Mouse (Mus musculus): ENCODE results near the gene Dlgap4. TPM values are rescaled to one million over a fixed set of nuclear protein-coding genes. Genes with fewer than 3 reads are reported as not detected.

Dlgap4 gene
- polyA plus RNA-seq, 1 experiment from 2014 or later = 230 TPM

DNA sequence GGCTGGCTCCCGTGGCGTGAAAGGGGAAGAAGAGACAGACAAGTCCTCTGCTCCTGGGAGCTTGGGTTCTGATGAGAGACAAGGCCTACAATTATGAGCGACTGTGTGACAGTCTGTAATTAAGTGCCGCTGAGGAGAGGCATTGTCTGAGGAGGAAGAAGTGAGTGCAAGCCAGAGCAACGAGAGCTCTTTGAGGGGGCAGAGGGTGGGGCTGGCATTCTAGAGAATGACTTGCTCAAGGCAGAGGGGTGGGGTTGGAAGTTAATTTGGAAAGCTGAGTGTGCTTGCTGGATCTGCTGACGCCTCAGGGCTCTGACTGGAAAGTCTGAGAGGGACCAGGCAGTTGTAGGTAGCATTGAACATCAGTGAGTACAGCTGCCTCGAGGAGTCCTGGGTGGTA is 112.8 kb downstream of the Dlgap4 start:
- H3K9me3 ChIP-seq (ENCODE audit: control insufficient read depth, low read length) = no peaks in the 10 kb centered on the region
- 11% methylated on average over 7 of the region's 7 CpGs for WGBS
- ATAC-seq (ENCODE audit: low read depth) = no peak
- H3K27ac ChIP-seq (ENCODE audit: low read depth, low read length) = peak overlapping the region; percentile 52
- H3K27me3 ChIP-seq (ENCODE audit: control insufficient read depth, insufficient read depth, low read length) = no peaks in the 10 kb centered on the region
- 0 out of 2 replicates have a peak overlapping the region, but pooled peaks have one; percentile 1 for H3K9ac ChIP-seq (replicated peaks; ENCODE audit: low read depth, low read length)
- peaks cover 38% of the 10 kb centered on the region for H3K4me1 ChIP-seq (ENCODE audit: control insufficient read depth, insufficient read depth, low read length)
- no peak overlapping the region for H3K4me3 ChIP-seq (ENCODE audit: low read depth, low read length)
- peak overlapping the region; percentile 23; the same call in 1 of the 2 replicates for H3K4me2 ChIP-seq (ENCODE audit: low read depth, low read length)
- no peaks in the 10 kb centered on the region for H3K36me3 ChIP-seq (ENCODE audit: control insufficient read depth, insufficient read depth, low read length)

DNA sequence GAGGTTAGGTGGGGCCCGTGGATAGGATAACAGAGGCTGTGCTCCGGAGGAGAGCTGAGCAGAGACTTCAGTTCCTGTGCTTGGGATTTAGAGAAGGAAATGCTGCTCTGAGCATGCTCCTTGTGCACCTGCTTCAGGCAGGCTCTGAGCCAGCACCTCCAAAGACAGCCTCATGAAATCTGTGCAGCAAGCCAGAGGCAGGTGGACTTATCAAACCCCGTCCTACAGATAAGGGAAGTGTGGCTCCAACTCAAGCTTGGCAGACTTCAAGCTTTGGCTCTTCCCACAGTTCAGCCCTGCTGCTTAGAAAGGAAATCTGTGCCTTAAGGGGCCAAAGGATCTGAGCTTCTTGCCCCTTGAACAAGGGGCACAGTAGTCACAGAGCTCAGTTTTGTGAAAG is 113.4 kb downstream of the Dlgap4 start:
- peaks cover 38% of the 10 kb centered on the region for H3K4me1 ChIP-seq (ENCODE audit: control insufficient read depth, insufficient read depth, low read length)
- 53% methylated on average over 3 of the region's 3 CpGs for WGBS
- peak overlapping the region; percentile 1; the same call in 1 of the 2 replicates for H3K9ac ChIP-seq (replicated peaks; ENCODE audit: low read depth, low read length)

DNA sequence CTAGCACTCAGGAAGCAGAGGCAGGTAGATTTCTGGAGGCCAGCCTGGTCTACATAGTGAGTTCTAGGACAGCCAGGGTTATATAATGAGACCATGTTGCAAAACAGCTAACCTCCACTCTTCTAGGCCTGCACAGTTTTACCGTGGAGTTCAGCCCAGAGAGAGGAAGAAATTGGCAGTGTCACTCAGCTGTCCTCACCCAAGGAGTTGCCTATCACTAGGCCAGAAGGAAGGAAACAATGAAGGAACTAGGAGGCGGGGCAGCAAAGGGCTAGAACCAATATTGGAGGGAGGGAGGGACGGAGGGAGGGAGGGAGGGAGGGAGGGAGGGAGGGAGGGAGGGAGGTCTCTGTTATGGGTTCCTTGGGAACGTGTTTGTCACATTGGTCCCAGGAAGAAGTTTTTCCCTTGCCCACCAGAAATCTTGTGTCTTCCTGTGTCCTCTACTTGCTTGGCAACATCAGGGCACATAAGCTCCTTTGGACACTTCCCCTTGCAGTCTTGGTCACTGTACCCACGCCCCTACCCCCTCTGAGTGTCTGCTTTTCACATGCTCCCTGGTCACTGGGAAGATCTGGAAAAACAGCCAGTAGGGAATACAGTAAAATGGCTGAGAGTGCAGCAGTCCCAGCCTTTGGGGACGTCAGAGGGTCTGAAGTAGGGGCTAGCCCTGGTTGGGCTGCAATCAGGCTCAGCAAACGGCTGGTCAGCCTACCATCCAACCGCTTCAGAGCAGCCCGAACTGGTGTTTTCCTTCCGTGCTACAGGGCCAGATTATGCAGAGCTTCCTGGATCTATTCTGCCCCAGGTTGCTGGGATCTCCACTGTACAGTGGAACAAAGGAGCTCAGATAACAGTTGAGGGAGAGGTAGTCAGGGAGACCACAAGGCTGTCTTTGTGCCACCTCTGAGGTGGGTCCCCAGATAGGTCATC is 116.3 kb downstream of the Dlgap4 start:
- Histone ChIP-seq H3K4me2 (ENCODE audit: low read depth, low read length) (no peak overlapping the region), H3K9ac (replicated peaks; ENCODE audit: low read depth, low read length) (no peak overlapping the region), H3K9me3 (ENCODE audit: control insufficient read depth, low read length) (no peaks in the 10 kb centered on the region), H3K27ac (ENCODE audit: low read depth, low read length) (no peak overlapping the region), H3K27me3 (ENCODE audit: control insufficient read depth, insufficient read depth, low read length) (no peaks in the 10 kb centered on the region), H3K36me3 (ENCODE audit: control insufficient read depth, insufficient read depth, low read length) (0 out of 2 replicates have a peak, but pooled peaks cover 3% of the 10 kb centered on the region), H3K4me1 (ENCODE audit: control insufficient read depth, insufficient read depth, low read length) (peaks cover 41% of the 10 kb centered on the region), H3K4me3 (ENCODE audit: low read depth, low read length) (no peak overlapping the region)
- WGBS = 62% methylated on average over 8 of the region's 10 CpGs
- no peak for ATAC-seq (ENCODE audit: low read depth)

More for the DNA sequence above, 113.4 kb downstream of the Dlgap4 start:
- no peaks in the 10 kb centered on the region for H3K9me3 ChIP-seq (ENCODE audit: control insufficient read depth, low read length)
- no peaks in the 10 kb centered on the region for H3K36me3 ChIP-seq (ENCODE audit: control insufficient read depth, insufficient read depth, low read length)
- no peak overlapping the region for H3K4me3 ChIP-seq (ENCODE audit: low read depth, low read length)
- no peaks in the 10 kb centered on the region for H3K27me3 ChIP-seq (ENCODE audit: control insufficient read depth, insufficient read depth, low read length)
- H3K27ac ChIP-seq (ENCODE audit: low read depth, low read length) = peak overlapping the region; percentile 52
- peak overlapping the region; percentile 23; the same call in 1 of the 2 replicates for H3K4me2 ChIP-seq (ENCODE audit: low read depth, low read length)
- no peak for ATAC-seq (ENCODE audit: low read depth)

DNA sequence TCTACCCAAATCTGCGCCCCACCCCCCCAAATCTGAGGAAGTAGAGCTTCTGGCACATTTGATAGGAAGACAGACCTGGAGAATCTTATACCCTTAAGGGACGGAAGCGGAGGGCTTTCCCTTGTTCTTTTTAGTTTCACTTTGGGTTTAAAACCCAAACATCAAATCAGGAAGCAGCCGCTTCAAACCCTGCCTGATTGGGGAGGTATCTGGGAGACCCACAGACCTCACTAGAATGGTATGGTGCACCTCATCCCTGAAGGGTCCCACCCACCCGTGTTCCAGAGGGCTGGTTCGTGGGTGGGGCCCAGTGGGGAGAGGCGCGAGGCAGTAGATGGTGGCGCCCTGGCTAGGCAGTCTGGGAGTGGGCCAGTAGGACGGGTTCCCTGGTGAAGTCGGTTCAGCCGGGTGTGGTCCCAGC is 117.0 kb downstream of the Dlgap4 start:
- ATAC-seq (ENCODE audit: low read depth) = no peak
- H3K27me3 ChIP-seq (ENCODE audit: control insufficient read depth, insufficient read depth, low read length) = no peaks in the 10 kb centered on the region
- H3K9me3 ChIP-seq (ENCODE audit: control insufficient read depth, low read length) = no peaks in the 10 kb centered on the region
- H3K4me1 ChIP-seq (ENCODE audit: control insufficient read depth, insufficient read depth, low read length) = peaks cover 38% of the 10 kb centered on the region
- no peak overlapping the region for H3K4me2 ChIP-seq (ENCODE audit: low read depth, low read length)
- no peak overlapping the region for H3K27ac ChIP-seq (ENCODE audit: low read depth, low read length)
- WGBS = 88% methylated on average over 12 of the region's 12 CpGs
- H3K36me3 ChIP-seq (ENCODE audit: control insufficient read depth, insufficient read depth, low read length) = 0 out of 2 replicates have a peak, but pooled peaks cover 3% of the 10 kb centered on the region
- no peak overlapping the region for H3K9ac ChIP-seq (replicated peaks; ENCODE audit: low read depth, low read length)
- no peak overlapping the region for H3K4me3 ChIP-seq (ENCODE audit: low read depth, low read length)

DNA sequence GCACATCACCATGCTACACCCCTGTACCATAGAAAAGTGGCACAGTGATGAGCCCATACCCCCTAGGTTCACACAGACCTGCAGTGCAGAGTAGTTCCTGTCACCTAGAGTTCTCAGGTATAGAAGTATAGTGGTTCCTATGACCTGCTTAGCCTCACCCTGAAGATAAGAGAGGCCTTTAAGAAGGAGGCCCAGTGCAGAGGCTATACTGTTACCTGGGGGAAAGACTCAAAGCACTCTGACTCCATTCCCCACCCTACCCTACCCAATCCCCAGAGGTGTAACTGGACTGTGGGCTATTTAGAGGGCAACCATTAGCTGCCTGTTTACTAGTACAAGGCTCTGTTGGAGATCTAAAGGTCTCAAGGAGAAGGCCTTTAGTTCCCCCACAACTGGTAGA is 118.1 kb downstream of the Dlgap4 start:
- Histone ChIP-seq H3K4me1 (ENCODE audit: control insufficient read depth, insufficient read depth, low read length) (peaks cover 27% of the 10 kb centered on the region), H3K4me2 (ENCODE audit: low read depth, low read length) (no peak overlapping the region), H3K9ac (replicated peaks; ENCODE audit: low read depth, low read length) (no peak overlapping the region), H3K4me3 (ENCODE audit: low read depth, low read length) (no peak overlapping the region), H3K27ac (ENCODE audit: low read depth, low read length) (no peak overlapping the region), H3K36me3 (ENCODE audit: control insufficient read depth, insufficient read depth, low read length) (0 out of 2 replicates have a peak, but pooled peaks cover 3% of the 10 kb centered on the region), H3K27me3 (ENCODE audit: control insufficient read depth, insufficient read depth, low read length) (no peaks in the 10 kb centered on the region), H3K9me3 (ENCODE audit: control insufficient read depth, low read length) (no peaks in the 10 kb centered on the region)
- no peak for ATAC-seq (ENCODE audit: low read depth)

DNA sequence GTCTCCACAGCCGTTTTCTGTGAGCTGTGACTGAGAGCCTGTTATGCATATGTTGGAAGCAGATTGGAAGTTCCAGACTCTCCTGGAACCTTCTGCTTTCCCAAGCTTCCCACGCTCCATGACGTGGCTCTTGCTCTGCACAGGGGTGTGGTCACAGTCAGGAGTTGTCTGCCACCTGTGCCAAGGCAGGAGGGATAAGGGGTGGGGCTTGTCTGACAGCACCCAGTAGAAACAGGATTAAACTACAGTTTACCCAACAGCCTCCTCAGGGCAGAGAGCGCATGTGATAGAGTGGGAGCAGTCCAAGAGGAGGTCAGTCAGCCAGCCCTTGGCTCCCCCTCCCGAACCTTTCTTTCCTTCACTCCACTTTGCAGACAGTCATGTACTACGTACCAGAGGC is 118.6 kb downstream of the Dlgap4 start:
- Histone ChIP-seq H3K4me1 (ENCODE audit: control insufficient read depth, insufficient read depth, low read length) (peaks cover 22% of the 10 kb centered on the region), H3K9me3 (ENCODE audit: control insufficient read depth, low read length) (no peaks in the 10 kb centered on the region), H3K4me2 (ENCODE audit: low read depth, low read length) (no peak overlapping the region), H3K27ac (ENCODE audit: low read depth, low read length) (no peak overlapping the region), H3K27me3 (ENCODE audit: control insufficient read depth, insufficient read depth, low read length) (no peaks in the 10 kb centered on the region), H3K9ac (replicated peaks; ENCODE audit: low read depth, low read length) (no peak overlapping the region), H3K4me3 (ENCODE audit: low read depth, low read length) (no peak overlapping the region), H3K36me3 (ENCODE audit: control insufficient read depth, insufficient read depth, low read length) (0 out of 2 replicates have a peak, but pooled peaks cover 3% of the 10 kb centered on the region)
- no peak for ATAC-seq (ENCODE audit: low read depth)
- 77% methylated on average over 6 of the region's 6 CpGs for WGBS

DNA sequence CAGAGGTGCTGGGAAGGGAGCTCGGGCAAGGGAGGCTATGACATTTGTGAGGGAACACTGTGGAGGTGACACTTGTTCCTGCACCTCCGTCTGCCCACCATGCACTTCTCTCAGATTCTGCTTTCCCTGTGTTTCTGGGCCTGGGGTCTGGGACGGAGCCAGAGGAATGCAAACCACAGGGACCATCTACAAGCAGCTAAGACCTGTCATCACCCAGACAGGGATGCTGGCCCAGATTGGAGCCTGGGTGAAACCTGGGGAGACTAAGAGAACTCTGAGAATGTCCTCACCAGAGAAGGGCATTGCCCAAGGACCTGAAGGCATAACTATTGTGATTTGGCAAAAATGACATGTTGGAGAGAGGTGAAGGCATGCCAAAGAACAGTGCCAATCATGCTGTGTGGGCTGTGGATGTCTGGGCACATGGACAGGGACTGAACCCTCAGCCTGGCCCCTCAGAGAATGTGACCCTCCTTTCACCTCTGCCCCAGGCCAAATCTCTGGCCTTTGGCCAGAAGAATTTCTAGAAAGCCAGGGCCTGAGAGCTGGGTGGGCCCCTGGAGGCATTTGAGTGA is 122.3 kb downstream of the Dlgap4 start:
- ATAC-seq (ENCODE audit: low read depth) = no peak
- Histone ChIP-seq H3K4me1 (ENCODE audit: control insufficient read depth, insufficient read depth, low read length) (peaks cover 20% of the 10 kb centered on the region), H3K9me3 (ENCODE audit: control insufficient read depth, low read length) (no peaks in the 10 kb centered on the region), H3K27ac (ENCODE audit: low read depth, low read length) (no peak overlapping the region), H3K9ac (replicated peaks; ENCODE audit: low read depth, low read length) (no peak overlapping the region), H3K27me3 (ENCODE audit: control insufficient read depth, insufficient read depth, low read length) (no peaks in the 10 kb centered on the region), H3K4me3 (ENCODE audit: low read depth, low read length) (no peak overlapping the region), H3K4me2 (ENCODE audit: low read depth, low read length) (no peak overlapping the region), H3K36me3 (ENCODE audit: control insufficient read depth, insufficient read depth, low read length) (0 out of 2 replicates have a peak, but pooled peaks cover 3% of the 10 kb centered on the region)
- WGBS = 81% methylated on average over 3 of the region's 3 CpGs

DNA sequence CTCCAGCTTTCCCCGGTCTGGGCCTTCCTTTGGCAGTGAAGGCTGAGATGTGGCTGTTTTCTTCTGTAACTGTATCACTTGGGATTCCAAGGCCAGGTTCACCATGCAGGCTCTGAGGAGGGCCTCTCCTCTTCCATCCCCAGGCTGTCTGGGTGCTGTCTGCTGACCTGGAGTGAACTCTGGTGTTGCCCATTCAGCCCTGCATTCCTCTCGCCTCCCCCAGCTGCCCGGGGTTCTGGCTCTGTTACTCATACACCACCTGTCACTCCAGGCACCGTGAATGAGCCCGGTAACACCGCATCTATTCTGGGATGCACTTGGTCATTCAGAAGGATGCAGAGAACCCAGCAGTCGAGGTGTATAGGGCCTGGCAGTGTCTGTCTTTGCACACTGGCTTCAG is 123.3 kb downstream of the Dlgap4 start:
- 0 out of 2 replicates have a peak, but pooled peaks cover 3% of the 10 kb centered on the region for H3K36me3 ChIP-seq (ENCODE audit: control insufficient read depth, insufficient read depth, low read length)
- no peak overlapping the region for H3K9ac ChIP-seq (replicated peaks; ENCODE audit: low read depth, low read length)
- no peaks in the 10 kb centered on the region for H3K27me3 ChIP-seq (ENCODE audit: control insufficient read depth, insufficient read depth, low read length)
- no peaks in the 10 kb centered on the region for H3K9me3 ChIP-seq (ENCODE audit: control insufficient read depth, low read length)
- H3K4me1 ChIP-seq (ENCODE audit: control insufficient read depth, insufficient read depth, low read length) = peaks cover 23% of the 10 kb centered on the region
- H3K27ac ChIP-seq (ENCODE audit: low read depth, low read length) = no peak overlapping the region
- ATAC-seq (ENCODE audit: low read depth) = no peak
- no peak overlapping the region for H3K4me3 ChIP-seq (ENCODE audit: low read depth, low read length)
- WGBS = 41% methylated on average over 7 of the region's 7 CpGs
- no peak overlapping the region for H3K4me2 ChIP-seq (ENCODE audit: low read depth, low read length)

DNA sequence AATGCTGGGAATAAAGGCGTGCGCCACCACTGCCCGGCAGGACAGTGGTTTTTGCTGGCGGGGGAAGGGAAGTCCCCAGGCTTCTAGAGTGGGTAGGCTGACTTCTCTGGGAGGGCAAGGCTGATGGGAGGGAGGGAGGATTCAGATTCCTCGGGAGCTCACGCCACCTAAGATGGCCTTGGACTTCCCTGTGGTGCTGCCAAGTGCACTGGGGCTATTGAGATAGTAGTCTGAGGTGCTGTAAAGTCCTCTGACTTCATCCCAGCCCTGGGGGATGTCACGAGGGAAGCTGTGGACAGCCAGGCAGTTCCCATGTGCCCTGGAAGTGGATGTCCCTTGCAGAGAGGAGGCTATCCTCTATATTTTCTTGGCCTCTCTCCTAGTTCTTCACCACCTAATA is 124.5 kb downstream of the Dlgap4 start:
- no peaks in the 10 kb centered on the region for H3K27me3 ChIP-seq (ENCODE audit: control insufficient read depth, insufficient read depth, low read length)
- no peak overlapping the region for H3K4me2 ChIP-seq (ENCODE audit: low read depth, low read length)
- H3K36me3 ChIP-seq (ENCODE audit: control insufficient read depth, insufficient read depth, low read length) = no peaks in the 10 kb centered on the region
- peaks cover 26% of the 10 kb centered on the region for H3K4me1 ChIP-seq (ENCODE audit: control insufficient read depth, insufficient read depth, low read length)
- no peak overlapping the region for H3K27ac ChIP-seq (ENCODE audit: low read depth, low read length)
- no peak for ATAC-seq (ENCODE audit: low read depth)
- H3K9ac ChIP-seq (replicated peaks; ENCODE audit: low read depth, low read length) = no peak overlapping the region
- H3K9me3 ChIP-seq (ENCODE audit: control insufficient read depth, low read length) = no peaks in the 10 kb centered on the region
- H3K4me3 ChIP-seq (ENCODE audit: low read depth, low read length) = no peak overlapping the region
- WGBS = 76% methylated on average over 7 of the region's 7 CpGs
